Mouse (Mus musculus) skeletal muscle tissue, adult 2 months (tissue): Measurements from ENCODE around the gene Usf2.

Source experiments
- DNase-seq: peaks from one replicate; pipeline ENCODE4 v3.0.0-alpha.2; 2012; ENCODE audit warnings: low read depth, low spot score

Usf2 gene

DNA sequence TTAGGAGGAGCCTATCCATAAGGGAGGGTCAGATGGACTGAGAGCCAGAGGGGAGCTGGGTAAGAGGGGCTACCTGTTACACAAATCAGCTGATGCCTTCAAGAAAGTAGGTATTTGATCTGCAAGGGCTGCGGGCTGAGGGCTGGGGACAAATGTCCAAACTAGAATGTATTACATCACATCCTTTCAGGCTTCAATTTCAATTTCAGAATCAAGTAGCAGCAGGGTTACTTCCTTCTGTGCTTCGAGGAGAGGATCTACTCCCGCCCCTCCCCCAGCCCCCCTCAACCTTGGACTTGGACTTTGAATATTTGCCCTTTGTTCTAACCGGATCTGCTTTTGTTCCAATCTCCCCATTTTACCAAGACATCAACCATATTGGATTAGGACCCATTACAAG lies 39.4 kb downstream of the Usf2 start:
- no peak for DNase-seq

DNA sequence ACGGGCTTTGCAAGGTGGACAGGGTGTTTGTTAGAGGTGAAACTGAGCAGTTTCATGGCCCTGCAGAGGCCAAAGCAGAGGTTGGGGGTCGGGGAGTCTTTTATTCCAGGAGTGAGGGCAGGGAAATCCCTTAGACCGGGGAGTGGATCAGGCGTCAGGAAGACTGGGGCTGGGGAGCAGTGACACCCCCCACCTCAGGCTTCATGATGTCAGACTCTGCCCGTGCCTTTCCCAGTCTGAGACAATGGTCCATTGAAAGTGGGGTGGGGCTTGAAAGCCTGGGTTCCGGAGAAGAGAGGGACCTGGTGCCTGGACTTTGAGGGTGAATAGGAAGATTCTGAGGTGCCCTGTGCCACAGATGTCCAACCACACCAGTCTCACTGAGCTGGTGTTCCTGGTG lies 39.9 kb downstream of the Usf2 start:
- DNase-seq = no peak

DNA sequence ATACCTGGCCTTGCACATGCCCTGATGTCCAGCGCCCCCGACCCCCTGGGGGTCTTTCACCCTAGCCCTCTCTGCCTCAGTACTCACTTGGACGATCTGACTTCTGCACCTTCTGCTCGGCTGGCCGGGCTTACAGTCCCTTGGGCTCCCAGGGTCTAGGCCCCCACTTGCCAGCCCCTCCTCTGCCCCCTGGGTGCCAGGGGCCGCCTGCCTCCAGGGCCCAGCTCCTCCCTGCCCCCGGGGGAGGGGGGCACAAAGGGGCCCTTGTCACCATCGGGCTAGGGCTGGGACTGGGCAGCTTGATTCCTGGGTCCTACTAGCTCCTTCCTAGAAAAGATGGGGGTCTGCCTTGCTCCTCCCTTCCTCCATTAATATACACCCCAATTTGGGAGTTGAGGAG lies 41.9 kb downstream of the Usf2 start, which contains the start of gene Mag:
TSS of gene Mag (minus strand) at position 142 of the 400 bp plus-strand sequence.
- DNase-seq = no peak

DNA sequence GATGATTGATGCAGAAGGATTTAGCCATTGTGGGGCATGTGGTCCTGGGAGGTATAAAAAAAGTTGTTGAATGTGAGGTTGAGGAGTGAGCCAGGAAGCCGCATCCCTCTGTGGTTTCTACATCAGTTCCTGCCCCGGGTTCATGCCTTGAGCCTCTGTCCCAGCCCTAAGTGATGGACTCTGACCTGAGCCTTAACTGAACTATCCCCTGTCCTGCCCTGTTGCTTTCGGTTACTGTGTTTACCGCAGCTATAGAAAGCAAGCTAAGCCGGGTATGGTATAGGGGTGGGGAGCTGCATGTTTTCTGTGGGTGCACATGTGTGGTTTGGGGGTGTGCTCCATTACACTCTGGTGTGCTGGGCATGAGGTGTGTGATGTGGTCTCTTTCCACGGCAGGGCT lies 46.8 kb downstream of the Usf2 start:
- DNase-seq = no peak

DNA sequence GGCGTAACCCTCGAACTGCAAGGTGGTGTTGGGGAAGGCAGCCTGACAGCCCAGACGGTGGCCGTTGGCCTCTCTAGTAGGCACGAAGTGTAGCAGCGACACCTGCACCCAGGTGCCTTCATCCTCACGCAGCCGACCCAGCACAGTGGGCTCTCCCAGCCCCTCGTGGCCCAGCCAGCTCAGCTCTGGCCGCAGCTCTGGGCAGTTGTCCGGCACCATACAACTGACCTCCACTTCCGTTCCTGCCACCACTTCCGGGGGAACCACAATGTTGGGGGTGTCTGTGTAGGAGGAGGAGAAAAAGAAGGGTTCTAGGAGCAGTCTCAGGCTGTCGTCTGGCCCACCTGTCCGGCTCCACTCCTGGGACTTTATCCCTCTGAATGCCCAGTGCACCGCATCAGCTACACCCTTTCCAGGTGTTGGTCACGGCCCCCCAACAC lies 47.6 kb downstream of the Usf2 start:
- no peak for DNase-seq

DNA sequence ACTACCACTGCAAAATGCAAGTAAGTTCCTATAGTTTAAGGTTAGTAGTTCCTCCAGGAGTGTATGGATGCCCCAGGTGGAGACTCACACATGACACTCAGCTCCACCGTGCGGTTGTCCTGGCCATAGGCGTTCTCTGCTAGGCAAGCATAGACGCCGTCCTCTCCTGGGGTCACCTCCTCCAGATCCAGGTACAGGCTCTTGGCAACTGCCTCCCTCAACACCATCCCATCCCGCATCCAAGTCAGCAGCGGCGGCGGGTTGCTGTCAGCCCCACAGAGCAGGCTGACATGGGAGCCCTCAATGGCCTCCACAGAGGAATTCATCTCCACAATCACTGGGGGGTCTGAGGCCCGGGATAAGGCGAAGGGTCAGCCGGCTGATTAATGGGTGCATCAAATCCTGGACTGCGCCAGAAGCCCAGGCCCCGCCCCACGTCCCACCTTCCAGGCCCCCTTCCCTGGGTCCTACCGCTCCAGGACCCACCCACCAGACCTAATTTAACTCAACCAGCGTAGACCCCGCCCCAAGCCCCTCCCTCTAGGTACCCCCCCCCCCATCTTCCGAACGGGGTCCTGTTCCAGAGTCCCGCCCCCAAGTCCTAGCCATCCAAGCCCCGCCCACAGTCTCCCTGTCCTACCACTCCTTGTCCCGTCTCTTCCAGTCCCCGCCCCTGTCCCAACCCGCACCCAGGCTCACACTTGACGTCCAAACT lies 48.2 kb downstream of the Usf2 start:
- no peak for DNase-seq

DNA sequence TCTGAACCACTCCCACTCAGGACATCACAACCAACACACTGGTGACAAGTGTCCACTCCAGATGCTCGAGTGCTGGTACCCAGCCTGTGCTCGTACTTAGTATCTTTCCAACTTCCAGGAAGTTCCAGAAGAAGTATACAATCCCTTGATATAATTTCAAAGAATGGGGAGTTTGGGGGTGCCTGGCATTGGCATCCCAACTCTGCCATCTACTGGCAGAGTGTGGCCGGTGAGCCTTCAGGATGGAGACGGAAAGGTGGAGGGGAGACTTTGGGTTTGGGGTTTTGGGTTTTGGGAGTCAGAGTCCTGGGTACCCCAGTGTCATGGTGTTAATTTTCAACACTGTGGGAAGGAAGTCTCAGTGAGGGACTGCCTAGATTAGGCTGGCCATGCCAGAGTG lies 52.6 kb downstream of the Usf2 start:
- no peak for DNase-seq
